In genomic region chr7:130042296-130042910, GRCm38 (mm10) we compare ENCODE assay signal across 22 mouse cellular contexts.
DNase-seq lines count a peak whose midpoint lies in the region; ATAC-seq and TF ChIP-seq lines count a peak whose summit lies in the region.
"Had no signal": no experiment of that assay in that cellular context is flagged by ENCODE, and none has a peak within 500 bp of the region (broad histone marks: within the 10 kb centered on the region; RNA-seq: fewer than 3 reads in every experiment).

No protein-coding gene starts in this region.

- H3K4me2 ChIP-seq in forebrain, embryonic 11.5 days (ENCODE audit: low read depth, low read length, severe bottlenecking) = no peak overlapping the region
- no peak overlapping the region for H3K4me2 ChIP-seq in forebrain, embryonic 12.5 days
- no peak overlapping the region for H3K4me2 ChIP-seq in lung, embryonic 14.5 days
- no peak overlapping the region for H3K4me2 ChIP-seq in intestine, embryonic 14.5 days (ENCODE audit: low read length)
- H3K4me2 ChIP-seq in stomach, embryonic 15.5 days = no peak overlapping the region
- H3K4me2 ChIP-seq: liver, embryonic 15.5 days; midbrain, embryonic 13.5 days had no signal

- H3K9me3 ChIP-seq in forebrain, embryonic 11.5 days (ENCODE audit: control insufficient read depth, low read length) = no peaks in the 10 kb centered on the region
- no peaks in the 10 kb centered on the region for H3K9me3 ChIP-seq in forebrain, embryonic 12.5 days
- H3K9me3 ChIP-seq in lung, embryonic 14.5 days (ENCODE audit: low read depth, low read length) = no peaks in the 10 kb centered on the region
- no peaks in the 10 kb centered on the region for H3K9me3 ChIP-seq in intestine, embryonic 14.5 days (ENCODE audit: control insufficient read depth, low read length)
- H3K9me3 ChIP-seq in stomach, embryonic 15.5 days = no peaks in the 10 kb centered on the region
- H3K9me3 ChIP-seq: embryonic facial prominence, embryonic 10.5 days; limb, embryonic 10.5 days; liver, embryonic 15.5 days; midbrain, embryonic 13.5 days had no signal

- H3K27me3 ChIP-seq in forebrain, embryonic 11.5 days (ENCODE audit: control insufficient read depth, insufficient read depth, low read length) = 0 out of 2 replicates have a peak, but pooled peaks cover 5% of the 10 kb centered on the region
- peaks cover 36% of the 10 kb centered on the region for H3K27me3 ChIP-seq in forebrain, embryonic 12.5 days
- H3K27me3 ChIP-seq in lung, embryonic 14.5 days (ENCODE audit: insufficient read depth, low read length) = no peaks in the 10 kb centered on the region
- no peaks in the 10 kb centered on the region for H3K27me3 ChIP-seq in intestine, embryonic 14.5 days (replicated peaks; ENCODE audit: control insufficient read depth, insufficient read depth, low read length)
- H3K27me3 ChIP-seq in stomach, embryonic 15.5 days (replicated peaks) = no peaks in the 10 kb centered on the region
- H3K27me3 ChIP-seq: liver, embryonic 15.5 days had no signal

- no peaks in the 10 kb centered on the region for H3K36me3 ChIP-seq in forebrain, embryonic 11.5 days (ENCODE audit: control insufficient read depth, insufficient read depth, low read length)
- H3K36me3 ChIP-seq in forebrain, embryonic 12.5 days (replicated peaks) = no peaks in the 10 kb centered on the region
- H3K36me3 ChIP-seq in lung, embryonic 14.5 days (ENCODE audit: insufficient read depth) = no peaks in the 10 kb centered on the region
- H3K36me3 ChIP-seq in intestine, embryonic 14.5 days (ENCODE audit: control insufficient read depth, insufficient read depth, low read length) = no peaks in the 10 kb centered on the region
- H3K36me3 ChIP-seq in stomach, embryonic 15.5 days = no peaks in the 10 kb centered on the region
- H3K36me3 ChIP-seq: embryonic facial prominence, embryonic 10.5 days; limb, embryonic 10.5 days; liver, embryonic 15.5 days; midbrain, embryonic 13.5 days had no signal

- no peak for ATAC-seq in forebrain, embryonic 11.5 days (replicated peaks; ENCODE audit: low FRiP score)
- no peak for ATAC-seq in forebrain, embryonic 12.5 days (ENCODE audit: low FRiP score)
- no peak; the same call in 1 of the 2 replicates for ATAC-seq in lung, embryonic 14.5 days (ENCODE audit: insufficient read depth)
- ATAC-seq in intestine, embryonic 14.5 days (replicated peaks; ENCODE audit: low FRiP score, low TSS enrichment, low read depth) = peak; percentile 58
- peak; percentile 82 for ATAC-seq in stomach, embryonic 15.5 days (ENCODE audit: insufficient read depth, low FRiP score, low read depth)
- ATAC-seq: forebrain, postnatal 0 days; hindbrain, embryonic 16.5 days; midbrain, embryonic 13.5 days had no signal

- no peak overlapping the region for H3K4me3 ChIP-seq in forebrain, embryonic 11.5 days (ENCODE audit: low read depth, low read length)
- H3K4me3 ChIP-seq in forebrain, embryonic 12.5 days (replicated peaks) = no peak overlapping the region
- H3K4me3 ChIP-seq in lung, embryonic 14.5 days (ENCODE audit: low read depth, low read length) = no peak overlapping the region
- H3K4me3 ChIP-seq in intestine, embryonic 14.5 days (ENCODE audit: low read depth, low read length) = no peak overlapping the region
- H3K4me3 ChIP-seq in stomach, embryonic 15.5 days (replicated peaks) = no peak overlapping the region
- H3K4me3 ChIP-seq: embryonic facial prominence, embryonic 10.5 days; limb, embryonic 10.5 days; liver, embryonic 15.5 days; midbrain, embryonic 13.5 days had no signal

- no peak for TF ChIP-seq CTCF in lung, embryonic 14.5 days (IDR thresholded peaks at IDR 0.05; ENCODE audit: low read depth)

- WGBS in forebrain, embryonic 11.5 days = 63% methylated on average over 5 of the region's 5 CpGs
- WGBS in forebrain, embryonic 12.5 days = 56% methylated on average over 5 of the region's 5 CpGs
- WGBS in lung, embryonic 14.5 days = 52% methylated on average over 5 of the region's 5 CpGs
- WGBS in intestine, embryonic 14.5 days = 56% methylated on average over 5 of the region's 5 CpGs
- WGBS in stomach, embryonic 15.5 days = 40% methylated on average over 5 of the region's 5 CpGs

- no peak overlapping the region for H3K9ac ChIP-seq in forebrain, embryonic 11.5 days (ENCODE audit: low read length)
- H3K9ac ChIP-seq in forebrain, embryonic 12.5 days = no peak overlapping the region
- H3K9ac ChIP-seq in lung, embryonic 14.5 days = no peak overlapping the region
- no peak overlapping the region for H3K9ac ChIP-seq in intestine, embryonic 14.5 days (ENCODE audit: low read length)
- H3K9ac ChIP-seq in stomach, embryonic 15.5 days = no peak overlapping the region
- H3K9ac ChIP-seq: forebrain, postnatal 0 days; liver, embryonic 15.5 days; midbrain, embryonic 13.5 days had no signal

- H3K4me1 ChIP-seq in forebrain, embryonic 11.5 days (replicated peaks; ENCODE audit: control insufficient read depth, insufficient read depth, low read length) = no peaks in the 10 kb centered on the region
- H3K4me1 ChIP-seq in forebrain, embryonic 12.5 days = peaks cover 10% of the 10 kb centered on the region
- H3K4me1 ChIP-seq in lung, embryonic 14.5 days (ENCODE audit: insufficient read depth) = peaks cover 37% of the 10 kb centered on the region
- peaks cover 41% of the 10 kb centered on the region for H3K4me1 ChIP-seq in intestine, embryonic 14.5 days (replicated peaks; ENCODE audit: control insufficient read depth, insufficient read depth, low read length)
- peaks cover 39% of the 10 kb centered on the region for H3K4me1 ChIP-seq in stomach, embryonic 15.5 days

- H3K27ac ChIP-seq in forebrain, embryonic 11.5 days (ENCODE audit: low read depth, low read length) = no peak overlapping the region
- no peak overlapping the region for H3K27ac ChIP-seq in forebrain, embryonic 12.5 days
- H3K27ac ChIP-seq in lung, embryonic 14.5 days (ENCODE audit: low read depth) = peak overlapping the region; percentile 46
- 0 out of 2 replicates have a peak overlapping the region, but pooled peaks have one; percentile 57 for H3K27ac ChIP-seq in intestine, embryonic 14.5 days (ENCODE audit: low read depth)
- peak overlapping the region; percentile 79 for H3K27ac ChIP-seq in stomach, embryonic 15.5 days
- H3K27ac ChIP-seq: embryonic facial prominence, embryonic 10.5 days; liver, embryonic 15.5 days; midbrain, embryonic 13.5 days had no signal

- peak; percentile 28 for DNase-seq in forebrain, embryonic 11.5 days (ENCODE audit: low spot score)
- DNase-seq in lung, embryonic 14.5 days = no peak
- no peak for DNase-seq in lung, postnatal 10 days
- DNase-seq in intestine, embryonic 14.5 days (ENCODE audit: low spot score) = peak; percentile 58
- DNase-seq in gastrocnemius, postnatal 25 days = no peak
- no peak for DNase-seq in layer of hippocampus, postnatal 25 days (ENCODE audit: extremely low spot score in 1 of 2, low spot score in 1 of 2)
- DNase-seq: adrenal gland, postnatal 36 days; cerebellum, adult 11-12 months; cerebellum, postnatal 10 days; forebrain, postnatal 0 days; gastrocnemius, postnatal 14 days; heart, postnatal 4 days; kidney, adult 18-20 months; liver; right cerebral cortex, postnatal 14 days had no signal

Comparison
In these comparisons a context has a peak if more than half of its experiments do, and no peak if none do; other contexts are left out.
1. ATAC-seq: peak in intestine, embryonic 14.5 days (single experiment) and stomach, embryonic 15.5 days (single experiment); none in forebrain, embryonic 11.5 days (single experiment), forebrain, embryonic 12.5 days (single experiment) and lung, embryonic 14.5 days (single experiment).
2. DNase-seq: peak in forebrain, embryonic 11.5 days (single experiment) and intestine, embryonic 14.5 days (single experiment); none in lung, embryonic 14.5 days (single experiment), lung, postnatal 10 days (single experiment), gastrocnemius, postnatal 25 days (single experiment) and layer of hippocampus, postnatal 25 days (0 of 2).
3. H3K27ac ChIP-seq: peak in lung, embryonic 14.5 days (single experiment), intestine, embryonic 14.5 days (single experiment) and stomach, embryonic 15.5 days (single experiment); none in forebrain, embryonic 11.5 days (single experiment) and forebrain, embryonic 12.5 days (single experiment).